Mouse (Mus musculus) left cerebral cortex, adult 8-10 months (tissue): ENCODE measurements around the gene Suv39h1. TPM values are rescaled to one million over a fixed set of nuclear protein-coding genes. Genes with fewer than 3 reads are reported as not detected.
"Not testable (repeated sequence)": the region's sequence is repeated elsewhere in the genome, so short reads cannot be mapped to it uniquely, and the experiment has no call there.

Experiments
- DNase-seq, 2 experiments: peaks; one replicate each; pipeline ENCODE4 v3.0.0; 2022; ENCODE audit warnings: low spot score in 2 of 2
- total RNA-seq, 4 experiments: library from RNA; stranded (reverse); gene quantifications; 2 replicates each; pipeline ENCODE4 v1.2.4; 2022

Suv39h1 gene
- total RNA-seq, 4 experiments from 2014 or later: 24.7 to 27.5 (median 26.6) TPM

DNA sequence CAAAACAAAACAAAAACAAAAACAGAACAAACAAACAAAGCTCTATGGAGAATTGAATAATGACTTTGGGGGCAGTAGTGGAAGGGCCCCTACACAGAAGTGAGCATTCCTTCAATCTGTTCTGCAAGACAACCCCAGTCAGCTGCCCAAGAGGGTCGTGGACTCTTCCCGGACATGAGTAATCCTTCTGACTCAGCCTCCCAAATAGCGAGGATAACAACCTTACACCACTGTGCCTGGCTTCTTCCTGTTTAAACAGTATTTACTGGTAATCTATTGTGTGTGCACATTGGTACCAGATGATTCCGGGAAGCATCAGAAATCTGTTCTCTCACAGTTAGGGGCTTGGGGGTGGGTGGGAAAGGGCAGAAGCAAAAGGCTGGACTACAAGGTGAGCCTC is 47.7 kb downstream of the Suv39h1 start:
- DNase-seq: no peak

- DNase-seq: no peak
Observed at GRCm38 (mm10) chrX:8024795-8025194, 49.8 kb downstream of the Suv39h1 start.

GRCm38 (mm10) chrX:8020111-8020778 is 54.3 kb downstream of the Suv39h1 start:
- no peak for DNase-seq

DNA sequence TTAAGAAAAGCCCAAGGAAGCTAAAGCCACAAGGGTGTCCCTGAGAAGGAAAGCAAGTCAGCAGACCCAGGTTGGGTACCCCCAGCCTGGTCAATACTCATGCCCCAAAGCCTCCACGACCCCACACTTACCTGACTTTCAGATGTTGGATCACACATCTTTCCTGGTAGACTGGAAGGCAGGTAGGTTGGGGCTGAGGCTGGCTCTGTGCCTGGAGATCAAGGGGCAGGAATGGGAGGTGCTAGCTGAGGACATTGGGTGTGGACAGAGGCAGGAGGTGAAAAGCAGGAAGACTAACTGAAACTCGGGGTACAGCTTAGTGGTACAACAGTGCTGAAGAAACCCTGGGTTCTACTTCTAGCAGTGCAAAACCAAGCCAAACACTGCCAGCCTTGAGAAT is 56.3 kb downstream of the Suv39h1 start, which contains the start of gene Glod5:
TSS of gene Glod5 (minus strand) at position 207 of the 400 bp plus-strand sequence.
- DNase-seq: no peak

GRCm38 (mm10) chrX:8017142-8017541 is 57.4 kb downstream of the Suv39h1 start:
- DNase-seq: no peak

DNA sequence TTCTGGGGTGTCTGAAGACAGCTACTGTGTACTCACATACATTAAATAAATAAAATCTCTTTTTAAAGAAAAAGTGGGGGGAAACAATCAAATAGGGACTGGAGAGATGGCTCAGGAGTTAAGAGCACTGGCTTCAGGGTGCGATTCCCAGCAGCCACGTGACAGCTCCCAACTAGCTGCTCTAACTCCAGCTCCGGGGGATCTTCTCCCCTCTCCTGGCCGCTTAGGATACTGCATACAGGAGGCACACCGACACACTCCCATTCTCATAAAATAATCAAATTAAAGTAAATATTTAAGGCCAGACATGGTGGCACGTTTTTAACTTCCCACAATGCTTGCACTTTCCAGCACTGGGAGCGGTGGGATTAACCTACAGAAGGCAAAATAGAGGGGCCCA is 58.9 kb downstream of the Suv39h1 start:
- DNase-seq: not testable (repeated sequence)

GRCm38 (mm10) chrX:8013569-8014314 is 60.8 kb downstream of the Suv39h1 start:
- no peak for DNase-seq

DNA sequence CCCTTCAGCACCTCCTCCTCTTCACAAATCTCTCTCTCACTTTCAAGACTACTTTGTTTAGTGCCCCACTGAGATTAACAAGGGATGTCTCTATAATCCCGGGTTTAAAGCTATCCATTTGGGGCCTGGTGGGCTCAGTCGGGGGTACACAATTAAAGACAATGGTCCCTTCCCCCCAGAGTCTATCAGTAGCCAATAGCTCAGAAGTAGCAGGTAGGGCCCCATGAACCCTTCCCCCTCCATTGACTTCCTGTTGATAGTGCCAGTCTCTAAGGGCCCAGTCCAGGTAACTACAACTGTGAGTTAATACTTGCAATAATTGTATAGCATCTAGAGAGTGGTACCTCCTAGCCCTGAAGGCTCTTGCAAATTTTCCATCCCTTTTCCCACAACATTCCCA is 61.4 kb downstream of the Suv39h1 start:
- no peak for DNase-seq

Other genes starting within 250 kb of the Suv39h1 start
- 10 to 100 TPM; 76.2 to 84.7 (median 78.7) TPM for gene Otud5, start 233.4 kb downstream of the Suv39h1 start, total RNA-seq
- 10 to 100 TPM; 45.5 to 49.9 (median 46.2) TPM for gene Pim2, start 196.5 kb downstream of the Suv39h1 start, total RNA-seq
- 10 to 100 TPM; 28.2 to 47.5 (median 42.3) TPM for gene Slc35a2, start 190.7 kb downstream of the Suv39h1 start, total RNA-seq
- gene Pqbp1, start 175.5 kb downstream of the Suv39h1 start, total RNA-seq: 10 to 100 TPM; 79.2 to 89.9 (median 84.2) TPM
- gene Timm17b, start 175.4 kb downstream of the Suv39h1 start, total RNA-seq: 10 to 100 TPM; 22.9 to 33.3 (median 29.3) TPM
- not detected for gene Gm10491, start 166.9 kb downstream of the Suv39h1 start, total RNA-seq
- 1 to 10 TPM in 1 of 4 experiments, not detected in 3; 1.4 TPM for gene Gm10490, start 165.2 kb downstream of the Suv39h1 start, total RNA-seq
- 100 to 1,000 TPM; 412 to 461 (median 441) TPM for gene Pcsk1n, start 154.9 kb downstream of the Suv39h1 start, total RNA-seq
- gene Eras, start 146.2 kb downstream of the Suv39h1 start, total RNA-seq: not detected
- gene Hdac6, start 126.9 kb downstream of the Suv39h1 start, total RNA-seq: 10 to 100 TPM; 45.1 to 52.4 (median 46.9) TPM
- gene Gata1, start 96.7 kb downstream of the Suv39h1 start, total RNA-seq: not detected
- gene Glod5, start 56.3 kb downstream of the Suv39h1 start, total RNA-seq: 1 to 10 TPM in 2 of 4 experiments, under 1 TPM in 1, not detected in 1; 0.63 to 1.2 (median 1.1) TPM
- 1 to 10 TPM in 3 of 4 experiments, under 1 TPM in 1; 0.82 to 3.6 (median 2.0) TPM for gene Was, start 15.7 kb upstream of the Suv39h1 start, total RNA-seq
- 100 to 1,000 TPM; 176 to 202 (median 193) TPM for gene Wdr13, start 58.1 kb upstream of the Suv39h1 start, total RNA-seq
- 100 to 1,000 TPM; 134 to 198 (median 155) TPM for gene Rbm3, start 71.1 kb upstream of the Suv39h1 start, total RNA-seq
- 10 to 100 TPM; 12.7 to 15.0 (median 14.8) TPM for gene Tbc1d25, start 101.4 kb upstream of the Suv39h1 start, total RNA-seq
- gene Ebp, start 118.8 kb upstream of the Suv39h1 start, total RNA-seq: 10 to 100 TPM; 27.4 to 35.9 (median 33.1) TPM
- gene Porcn, start 131.8 kb upstream of the Suv39h1 start, total RNA-seq: 10 to 100 TPM; 66.0 to 71.8 (median 70.8) TPM
- 10 to 100 TPM; 21.8 to 24.3 (median 23.1) TPM for gene Ftsj1, start 177.6 kb upstream of the Suv39h1 start, total RNA-seq
- gene Slc38a5, start 196.4 kb upstream of the Suv39h1 start, total RNA-seq: 1 to 10 TPM; 3.0 to 4.2 (median 3.7) TPM